8 mouse cellular contexts compared by ENCODE assay signal in genomic region chr9:58442105-58443010, GRCm38 (mm10). TPM values are rescaled to one million over a fixed set of nuclear protein-coding genes. Genes with fewer than 3 reads are reported as not detected.
A peak's percentile ranks its signal among the peaks of the same experiment; 100 is the strongest.
DNase-seq lines count a peak whose midpoint lies in the region; ATAC-seq lines count a peak whose summit lies in the region.

No protein-coding gene starts in this region.

- no peak overlapping the region for H3K9ac ChIP-seq in heart, embryonic 13.5 days
- no peak overlapping the region for H3K9ac ChIP-seq in heart, embryonic 11.5 days (ENCODE audit: low read depth, low read length)

- ATAC-seq in heart, embryonic 13.5 days (ENCODE audit: extremely low read depth, insufficient number of reproducible peaks, low FRiP score, low TSS enrichment): no peak
- no peak for ATAC-seq in heart, embryonic 11.5 days (replicated peaks; ENCODE audit: insufficient number of reproducible peaks, low FRiP score, low TSS enrichment)
- no peak for ATAC-seq in inflammation-experienced regulatory T-cells, adult 6 months

- peak overlapping the region; percentile 54; the same call in 1 of the 2 replicates for H3K27ac ChIP-seq in heart, embryonic 13.5 days (replicated peaks)
- H3K27ac ChIP-seq in heart, embryonic 11.5 days (ENCODE audit: low read depth, low read length): no peak overlapping the region

- no peak overlapping the region for H3K4me2 ChIP-seq in heart, embryonic 13.5 days
- no peak overlapping the region for H3K4me2 ChIP-seq in heart, embryonic 11.5 days

- intact Hi-C loops in left cerebral cortex, postnatal 25 days (cut with DNase I): loop anchor here (1.0 to 2.0 kb wide), 2 partner anchors 25 to 46 kb away; partner anchors contain the start of gene Insyn1

- no peaks in the 10 kb centered on the region for H3K36me3 ChIP-seq in heart, embryonic 13.5 days
- H3K36me3 ChIP-seq in heart, embryonic 11.5 days (ENCODE audit: control insufficient read depth, insufficient read depth, low read length): no peaks in the 10 kb centered on the region

- 0 out of 2 replicates have a peak, but pooled peaks cover 4% of the 10 kb centered on the region for H3K27me3 ChIP-seq in heart, embryonic 13.5 days (replicated peaks)
- H3K27me3 ChIP-seq in heart, embryonic 11.5 days (ENCODE audit: control insufficient read depth, insufficient read depth, low read length): no peaks in the 10 kb centered on the region

- 40% methylated on average over 7 of the region's 7 CpGs for WGBS in heart, embryonic 13.5 days
- 47% methylated on average over 7 of the region's 7 CpGs for WGBS in heart, embryonic 11.5 days (ENCODE audit: insufficient replicate concordance)

- H3K4me3 ChIP-seq in heart, embryonic 13.5 days: no peak overlapping the region
- no peak overlapping the region for H3K4me3 ChIP-seq in heart, embryonic 11.5 days (ENCODE audit: low read depth, low read length)

- H3K4me1 ChIP-seq in heart, embryonic 13.5 days: peaks cover 21% of the 10 kb centered on the region
- H3K4me1 ChIP-seq in heart, embryonic 11.5 days (ENCODE audit: control insufficient read depth, insufficient read depth, low read length): no peaks in the 10 kb centered on the region

- DNase-seq in right cerebral cortex, adult 18-20 months: peak; percentile 78
- DNase-seq in right cerebral cortex, postnatal 4 days: no peak
- DNase-seq in left cerebral cortex, postnatal 25 days (ENCODE audit: low spot score in 2 of 2): peak; percentile 59 to 89
- DNase-seq in spleen, adult 18-20 months: no peak
- DNase-seq in ovary, postnatal 10 days (ENCODE audit: low spot score): no peak

- no peaks in the 10 kb centered on the region for H3K9me3 ChIP-seq in heart, embryonic 13.5 days
- H3K9me3 ChIP-seq in heart, embryonic 11.5 days (replicated peaks; ENCODE audit: control insufficient read depth, low read length): no peaks in the 10 kb centered on the region

RNA-seq across cellular contexts. Expression of gene Insyn1, which starts 46.0 kb away (rescaled TPM):
- polyA plus RNA-seq in heart, embryonic 13.5 days (2015; fragmentation: Nextera tagmentation; extraction: Ambion mirVana): 0.74 and 1.1 TPM in 2 replicates
- polyA plus RNA-seq in heart, embryonic 11.5 days (2014; fragmentation: Nextera tagmentation; extraction: Ambion mirVana): 0.82 and 1.6 TPM in 2 replicates
- total RNA-seq in left cerebral cortex, postnatal 25 days (2021): 100 to 1,000 TPM; 221 to 222 TPM
- not detected for polyA plus RNA-seq in inflammation-experienced regulatory T-cells, adult 6 months (2017; shearing (Covaris generic))

Comparison
In these comparisons a context has a peak if more than half of its experiments do, and no peak if none do; other contexts are left out.
1. DNase-seq: peak in right cerebral cortex, adult 18-20 months (single experiment) and left cerebral cortex, postnatal 25 days (2 of 2); none in right cerebral cortex, postnatal 4 days (single experiment), spleen, adult 18-20 months (0 of 2) and ovary, postnatal 10 days (single experiment).